Mouse (Mus musculus): ENCODE measurements around the gene Stat5b.

- TF ChIP-seq CTCF (IDR thresholded peaks at IDR 0.05; ENCODE audit: low read depth) (no peak), EP300 (optimal IDR thresholded peaks at IDR 0.05) (no peak)
Measured at GRCm38 (mm10) chr11:100750127-100750526, 100.4 kb downstream of the Stat5b start.
